Mouse (Mus musculus) fat pad, adult 2 months (tissue): Measurements from ENCODE around the gene Zfp646.
"Not testable (repeated sequence)": the region's sequence is repeated elsewhere in the genome, so short reads cannot be mapped to it uniquely, and the experiment has no call there.

ENCODE experiments used
- DNase-seq: peaks from one replicate; pipeline ENCODE4 v3.0.0-alpha.2; 2011; ENCODE audit warnings: low read depth, low spot score; ENCODE audit errors: extremely low read depth

Gene Zfp646

GRCm38 (mm10) chr7:127880431-127880830 lies 4.4 kb downstream of the Zfp646 start:
- no peak for DNase-seq

GRCm38 (mm10) chr7:127885951-127886350 lies 9.9 kb downstream of the Zfp646 start:
- no peak for DNase-seq

GRCm38 (mm10) chr7:127886551-127886950 lies 10.5 kb downstream of the Zfp646 start:
- no peak for DNase-seq

- DNase-seq: no peak
Measured at GRCm38 (mm10) chr7:127887191-127887590, 11.2 kb downstream of the Zfp646 start.

GRCm38 (mm10) chr7:127887781-127888180 lies 11.8 kb downstream of the Zfp646 start:
- DNase-seq: no peak

- DNase-seq: no peak
Measured at GRCm38 (mm10) chr7:127888821-127889220, 12.8 kb downstream of the Zfp646 start.

- DNase-seq: no peak
Measured at GRCm38 (mm10) chr7:127890798-127891197, 14.8 kb downstream of the Zfp646 start, which contains the start of gene Prss53. Gene Prss53, minus strand, starts transcription at chr7:127890970.

- DNase-seq: no peak
Measured at GRCm38 (mm10) chr7:127894480-127894879, 18.5 kb downstream of the Zfp646 start.

- DNase-seq: no peak
Measured at GRCm38 (mm10) chr7:127895442-127895841, 19.4 kb downstream of the Zfp646 start, which contains the start of the genes Gm21974 and Vkorc1. Gene Gm21974, minus strand, starts transcription at chr7:127895454. Gene Vkorc1, minus strand, starts transcription at chr7:127895617.

GRCm38 (mm10) chr7:127895891-127896290 lies 19.9 kb downstream of the Zfp646 start:
- not testable (repeated sequence) for DNase-seq

GRCm38 (mm10) chr7:127896384-127896783 lies 20.4 kb downstream of the Zfp646 start:
- DNase-seq: no peak

- DNase-seq: no peak
Measured at GRCm38 (mm10) chr7:127897542-127897941, 21.5 kb downstream of the Zfp646 start.

- DNase-seq: no peak
Measured at GRCm38 (mm10) chr7:127898179-127898956, 22.3 kb downstream of the Zfp646 start.

GRCm38 (mm10) chr7:127899997-127900396 lies 24.0 kb downstream of the Zfp646 start:
- no peak for DNase-seq

- DNase-seq: no peak
Measured at GRCm38 (mm10) chr7:127901772-127902171, 25.8 kb downstream of the Zfp646 start.

GRCm38 (mm10) chr7:127903971-127904796 lies 28.2 kb downstream of the Zfp646 start, which contains the start of gene Bckdk:
Gene Bckdk, plus strand, starts transcription at chr7:127904082.
- no peak for DNase-seq

- DNase-seq: no peak
Measured at GRCm38 (mm10) chr7:127907939-127908338, 31.9 kb downstream of the Zfp646 start.

GRCm38 (mm10) chr7:127908656-127909055 lies 32.6 kb downstream of the Zfp646 start:
- DNase-seq: no peak

- no peak for DNase-seq
Measured at GRCm38 (mm10) chr7:127912190-127912871, 36.3 kb downstream of the Zfp646 start, which contains the start of gene Kat8. Gene Kat8, plus strand, starts transcription at chr7:127912516.

- DNase-seq: no peak
Measured at GRCm38 (mm10) chr7:127912938-127913337, 36.9 kb downstream of the Zfp646 start.

GRCm38 (mm10) chr7:127915293-127915692 lies 39.3 kb downstream of the Zfp646 start:
- no peak for DNase-seq
